Mouse (Mus musculus) cerebellum, adult 2 months (tissue): ENCODE results near the gene Socs1.

Source experiments
- CTCF ChIP-seq: fragments of 200-500 bp; IDR thresholded peaks from 2 replicates; pipeline ENCODE4 v1.5.1; 2011; ENCODE audit warnings: low read depth, mild to moderate bottlenecking, control low read depth, low read length, moderate library complexity, borderline replicate concordance; ENCODE audit not compliant: insufficient read depth
- POLR2A ChIP-seq: fragments of 200-500 bp; IDR thresholded peaks from 2 replicates; pipeline ENCODE4 v1.6.1; 2011; ENCODE audit warnings: low read length, control low read depth, borderline replicate concordance; ENCODE audit not compliant: insufficient read depth

GRCm38 (mm10) chr16:10783152-10783434 lies 2.2 kb downstream of the Socs1 start:
- TF ChIP-seq CTCF (no peak), POLR2A (no peak)
